Mouse (Mus musculus): Measurements from ENCODE around the gene Nol9. TPM values are rescaled to one million over a fixed set of nuclear protein-coding genes. Genes with fewer than 3 reads are reported as not detected.
A peak's percentile ranks its signal among the peaks of the same experiment; 100 is the strongest.
"Not testable (repeated sequence)": the region's sequence is repeated elsewhere in the genome, so short reads cannot be mapped to it uniquely, and the experiment has no call there.

Gene Nol9
- polyA plus RNA-seq, 1 experiment from 2014 or later, result 16.8 TPM

- peak; percentile 44 for ATAC-seq (ENCODE audit: insufficient number of reproducible peaks, insufficient read depth, low FRiP score, low read depth)
- no peaks in the 10 kb centered on the region for H3K9me3 ChIP-seq (ENCODE audit: control insufficient read depth, low read length)
- WGBS, result 3% methylated on average over 41 of the region's 41 CpGs
- 0 out of 2 replicates have a peak, but pooled peaks cover 4% of the 10 kb centered on the region for H3K27me3 ChIP-seq (ENCODE audit: control insufficient read depth, insufficient read depth, low read length)
- peak overlapping the region; percentile 20 to 71; a peak in 3 of 4 replicates for H3K27ac ChIP-seq (replicated peaks in 1 of 2; ENCODE audit: control insufficient read depth in 1 of 2, insufficient read depth in 1 of 2, low read depth in 2 of 2, low read length in 2 of 2)
- peak overlapping the region; percentile 65 to 68 for H3K4me3 ChIP-seq (ENCODE audit: control insufficient read depth in 1 of 2, insufficient read depth in 1 of 2, low read depth in 1 of 2, low read length in 2 of 2)
- H3K4me1 ChIP-seq (ENCODE audit: control insufficient read depth in 2 of 2, insufficient read depth in 2 of 2, low read length in 2 of 2), result peaks cover 20 to 31% of the 10 kb centered on the region in 2 experiments
- peak overlapping the region; percentile 83 for H3K9ac ChIP-seq (ENCODE audit: low read length)
- peaks cover 33% of the 10 kb centered on the region for H3K36me3 ChIP-seq (ENCODE audit: control insufficient read depth, insufficient read depth, low read length)
- peak overlapping the region; percentile 92 for H3K4me2 ChIP-seq (ENCODE audit: low read length)
Measured at GRCm38 (mm10) chr4:152026751-152027508, 12.2 kb upstream of the Nol9 start.

- H3K27me3 ChIP-seq (ENCODE audit: control insufficient read depth, insufficient read depth, low read length), result 0 out of 2 replicates have a peak, but pooled peaks cover 4% of the 10 kb centered on the region
- peak within 1 kb of the TSS; percentile 20 to 71 for H3K27ac ChIP-seq (replicated peaks in 1 of 2; ENCODE audit: control insufficient read depth in 1 of 2, insufficient read depth in 1 of 2, low read depth in 2 of 2, low read length in 2 of 2)
- H3K4me1 ChIP-seq (ENCODE audit: control insufficient read depth in 2 of 2, insufficient read depth in 2 of 2, low read length in 2 of 2), result peaks cover 20 to 31% of the 10 kb centered on the region in 2 experiments
- ATAC-seq (ENCODE audit: insufficient number of reproducible peaks, insufficient read depth, low FRiP score, low read depth), result peak; percentile 94
- peak within 1 kb of the TSS; percentile 83 for H3K9ac ChIP-seq (ENCODE audit: low read length)
- H3K4me2 ChIP-seq (ENCODE audit: low read length), result peak within 1 kb of the TSS; percentile 92
- H3K36me3 ChIP-seq (ENCODE audit: control insufficient read depth, insufficient read depth, low read length), result peaks cover 29% of the 10 kb centered on the region
- H3K9me3 ChIP-seq (ENCODE audit: control insufficient read depth, low read length), result no peaks in the 10 kb centered on the region
- peak within 1 kb of the TSS; percentile 65 to 68 for H3K4me3 ChIP-seq (ENCODE audit: control insufficient read depth in 1 of 2, insufficient read depth in 1 of 2, low read depth in 1 of 2, low read length in 2 of 2)
- WGBS, result under 1% methylated on average over 35 of the region's 35 CpGs
Measured at GRCm38 (mm10) chr4:152027524-152027923, 11.6 kb upstream of the Nol9 start, which contains the start of gene Zbtb48. Gene Zbtb48 (minus strand): TSS chr4:152027671.

- WGBS, result 54% methylated on average over 15 of the region's 15 CpGs
- H3K9me3 ChIP-seq (ENCODE audit: control insufficient read depth, low read length), result no peaks in the 10 kb centered on the region
- peaks cover 20% of the 10 kb centered on the region for H3K36me3 ChIP-seq (ENCODE audit: control insufficient read depth, insufficient read depth, low read length)
- 0 out of 2 replicates have a peak, but pooled peaks cover 4% of the 10 kb centered on the region for H3K27me3 ChIP-seq (ENCODE audit: control insufficient read depth, insufficient read depth, low read length)
- H3K27ac ChIP-seq (replicated peaks in 1 of 2; ENCODE audit: control insufficient read depth in 1 of 2, insufficient read depth in 1 of 2, low read depth in 2 of 2, low read length in 2 of 2), result no peak overlapping the region
- H3K4me2 ChIP-seq (ENCODE audit: low read length), result peak overlapping the region; percentile 92
- no peak for ATAC-seq (ENCODE audit: insufficient number of reproducible peaks, insufficient read depth, low FRiP score, low read depth)
- no peak overlapping the region; the same call in 1 of the 2 replicates for H3K9ac ChIP-seq (ENCODE audit: low read length)
- H3K4me3 ChIP-seq (ENCODE audit: control insufficient read depth in 1 of 2, insufficient read depth in 1 of 2, low read depth in 1 of 2, low read length in 2 of 2), result peak overlapping the region in 1 of 2 experiments; percentile 68; a peak in 1 of 4 replicates
- H3K4me1 ChIP-seq (ENCODE audit: control insufficient read depth in 2 of 2, insufficient read depth in 2 of 2, low read length in 2 of 2), result peaks cover 20 to 31% of the 10 kb centered on the region in 2 experiments
Measured at GRCm38 (mm10) chr4:152028456-152028855, 10.7 kb upstream of the Nol9 start.

GRCm38 (mm10) chr4:152029087-152029486 lies 10.0 kb upstream of the Nol9 start:
- no peak overlapping the region for H3K27ac ChIP-seq (replicated peaks in 1 of 2; ENCODE audit: control insufficient read depth in 1 of 2, insufficient read depth in 1 of 2, low read depth in 2 of 2, low read length in 2 of 2)
- H3K4me1 ChIP-seq (ENCODE audit: control insufficient read depth in 2 of 2, insufficient read depth in 2 of 2, low read length in 2 of 2), result peaks cover 20 to 31% of the 10 kb centered on the region in 2 experiments
- H3K4me3 ChIP-seq (ENCODE audit: control insufficient read depth in 1 of 2, insufficient read depth in 1 of 2, low read depth in 1 of 2, low read length in 2 of 2), result no peak overlapping the region
- 43% methylated on average over 5 of the region's 5 CpGs for WGBS
- H3K9me3 ChIP-seq (ENCODE audit: control insufficient read depth, low read length), result no peaks in the 10 kb centered on the region
- H3K27me3 ChIP-seq (ENCODE audit: control insufficient read depth, insufficient read depth, low read length), result 0 out of 2 replicates have a peak, but pooled peaks cover 4% of the 10 kb centered on the region
- peaks cover 13% of the 10 kb centered on the region for H3K36me3 ChIP-seq (ENCODE audit: control insufficient read depth, insufficient read depth, low read length)
- ATAC-seq (ENCODE audit: insufficient number of reproducible peaks, insufficient read depth, low FRiP score, low read depth), result no peak
- H3K4me2 ChIP-seq (ENCODE audit: low read length), result no peak overlapping the region
- H3K9ac ChIP-seq (ENCODE audit: low read length), result no peak overlapping the region

GRCm38 (mm10) chr4:152029997-152030396 lies 9.1 kb upstream of the Nol9 start:
- Histone ChIP-seq H3K4me3 (ENCODE audit: control insufficient read depth in 1 of 2, insufficient read depth in 1 of 2, low read depth in 1 of 2, low read length in 2 of 2) (no peak overlapping the region), H3K36me3 (ENCODE audit: control insufficient read depth, insufficient read depth, low read length) (peaks cover 4% of the 10 kb centered on the region; the same call in 1 of the 2 replicates), H3K27ac (replicated peaks in 1 of 2; ENCODE audit: control insufficient read depth in 1 of 2, insufficient read depth in 1 of 2, low read depth in 2 of 2, low read length in 2 of 2) (no peak overlapping the region), H3K4me2 (ENCODE audit: low read length) (no peak overlapping the region), H3K4me1 (ENCODE audit: control insufficient read depth in 2 of 2, insufficient read depth in 2 of 2, low read length in 2 of 2) (peaks cover 20 to 30% of the 10 kb centered on the region in 2 experiments), H3K9ac (ENCODE audit: low read length) (no peak overlapping the region), H3K27me3 (ENCODE audit: control insufficient read depth, insufficient read depth, low read length) (0 out of 2 replicates have a peak, but pooled peaks cover 4% of the 10 kb centered on the region), H3K9me3 (ENCODE audit: control insufficient read depth, low read length) (no peaks in the 10 kb centered on the region)
- no peak for ATAC-seq (ENCODE audit: insufficient number of reproducible peaks, insufficient read depth, low FRiP score, low read depth)
- WGBS, result 74% methylated on average over 4 of the region's 4 CpGs

GRCm38 (mm10) chr4:152032922-152033321 lies 6.2 kb upstream of the Nol9 start:
- WGBS, result 88% methylated on average over 13 of the region's 13 CpGs
- Histone ChIP-seq H3K36me3 (ENCODE audit: control insufficient read depth, insufficient read depth, low read length) (no peaks in the 10 kb centered on the region), H3K9me3 (ENCODE audit: control insufficient read depth, low read length) (no peaks in the 10 kb centered on the region), H3K9ac (ENCODE audit: low read length) (no peak overlapping the region), H3K4me3 (ENCODE audit: control insufficient read depth in 1 of 2, insufficient read depth in 1 of 2, low read depth in 1 of 2, low read length in 2 of 2) (no peak overlapping the region), H3K4me1 (ENCODE audit: control insufficient read depth in 2 of 2, insufficient read depth in 2 of 2, low read length in 2 of 2) (peaks cover 5 to 9% of the 10 kb centered on the region in 2 experiments; a peak in 3 of 4 replicates), H3K27me3 (ENCODE audit: control insufficient read depth, insufficient read depth, low read length) (0 out of 2 replicates have a peak, but pooled peaks cover 4% of the 10 kb centered on the region), H3K4me2 (ENCODE audit: low read length) (no peak overlapping the region), H3K27ac (replicated peaks in 1 of 2; ENCODE audit: control insufficient read depth in 1 of 2, insufficient read depth in 1 of 2, low read depth in 2 of 2, low read length in 2 of 2) (no peak overlapping the region)
- no peak for ATAC-seq (ENCODE audit: insufficient number of reproducible peaks, insufficient read depth, low FRiP score, low read depth)

GRCm38 (mm10) chr4:152036464-152036863 lies 2.7 kb upstream of the Nol9 start:
- 90% methylated on average over 6 of the region's 6 CpGs for WGBS
- not testable (repeated sequence) for H3K27ac ChIP-seq (replicated peaks in 1 of 2; ENCODE audit: control insufficient read depth in 1 of 2, insufficient read depth in 1 of 2, low read depth in 2 of 2, low read length in 2 of 2); ATAC-seq (ENCODE audit: insufficient number of reproducible peaks, insufficient read depth, low FRiP score, low read depth)

More at GRCm38 (mm10) chr4:152036464-152036863, 2.7 kb upstream of the Nol9 start:
- H3K4me2 ChIP-seq (ENCODE audit: low read length); H3K36me3 ChIP-seq (ENCODE audit: control insufficient read depth, insufficient read depth, low read length); H3K4me3 ChIP-seq (ENCODE audit: control insufficient read depth in 1 of 2, insufficient read depth in 1 of 2, low read depth in 1 of 2, low read length in 2 of 2); H3K4me1 ChIP-seq (ENCODE audit: control insufficient read depth in 2 of 2, insufficient read depth in 2 of 2, low read length in 2 of 2); H3K9ac ChIP-seq (ENCODE audit: low read length); H3K27me3 ChIP-seq (ENCODE audit: control insufficient read depth, insufficient read depth, low read length); H3K9me3 ChIP-seq (ENCODE audit: control insufficient read depth, low read length): not testable (repeated sequence)
